Mouse (Mus musculus): ENCODE measurements around the gene Prrc2a.

The Prrc2a gene

DNA sequence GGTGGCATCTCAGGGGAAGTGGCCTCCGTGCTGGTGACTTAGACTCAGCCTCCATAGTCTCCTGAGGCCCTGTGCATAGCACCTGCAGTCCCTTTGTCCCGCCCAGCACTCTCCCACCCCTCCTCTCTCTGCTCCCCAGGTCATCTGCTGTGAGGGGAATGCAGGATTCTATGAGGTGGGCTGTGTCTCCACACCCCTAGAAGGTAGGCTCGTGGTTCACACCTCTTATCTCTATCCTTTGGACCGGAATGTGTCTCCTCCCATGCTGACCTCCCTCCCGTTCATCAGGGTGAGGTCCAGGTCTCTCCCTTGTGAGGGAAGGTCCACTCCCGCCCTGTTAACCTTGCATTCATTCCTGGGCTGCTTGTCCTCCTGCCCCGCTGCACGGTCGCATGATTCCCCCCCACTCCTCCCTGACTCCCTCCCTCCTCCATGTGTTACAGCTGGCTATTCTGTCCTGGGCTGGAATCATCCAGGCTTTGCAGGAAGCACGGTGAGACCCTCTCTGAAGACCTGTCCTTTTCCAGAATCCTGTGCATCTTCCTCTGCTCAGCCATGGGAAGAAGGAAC lies 64.4 kb downstream of the Prrc2a start:
- DNase-seq: no peak
